Mouse (Mus musculus) stomach, postnatal 0 days (tissue): Measurements from ENCODE around the gene Gart. TPM values are rescaled to one million over a fixed set of nuclear protein-coding genes. Genes with fewer than 3 reads are reported as not detected.
A peak's percentile ranks its signal among the peaks of the same experiment; 100 is the strongest.

ENCODE experiments used
- ATAC-seq: fragments of 200-750 bp; cut with Nextera tagmentation; 2 replicates; pipeline ENCODE4 v1.8.0; 2017; ENCODE audit not compliant: low FRiP score, low TSS enrichment
- DNase-seq: peaks from one replicate; pipeline ENCODE4 v3.0.0-alpha.2; 2016; ENCODE audit warnings: low spot score
- H3K27ac ChIP-seq: fragments of 300-500 bp; sonication (generic); replicated peaks from 2 replicates; pipeline ENCODE4 v1.5.1; 2014; ENCODE audit warnings: mild to moderate bottlenecking, control low read depth
- H3K27me3 ChIP-seq: fragments of 300-500 bp; sonication (generic); 2 replicates; pipeline ENCODE4 v1.6.1; 2014; ENCODE audit warnings: low read length; ENCODE audit not compliant: control insufficient read depth, insufficient read depth
- H3K36me3 ChIP-seq: fragments of 300-500 bp; sonication (generic); 2 replicates; pipeline ENCODE4 v1.6.1; 2014; ENCODE audit warnings: low read length, mixed read lengths; ENCODE audit not compliant: control insufficient read depth, insufficient read depth
- H3K4me1 ChIP-seq: fragments of 300-500 bp; sonication (generic); replicated peaks from 2 replicates; pipeline ENCODE4 v1.6.1; 2014; ENCODE audit warnings: antibody characterized with exemption; ENCODE audit not compliant: control insufficient read depth, insufficient read depth
- H3K4me2 ChIP-seq: fragments of 300-500 bp; sonication (generic); replicated peaks from 2 replicates; pipeline ENCODE4 v1.6.1; 2014; ENCODE audit warnings: low read depth, mild to moderate bottlenecking, control low read depth, moderate library complexity
- H3K4me3 ChIP-seq: fragments of 300-500 bp; sonication (generic); 2 replicates; pipeline ENCODE4 v1.5.1; 2014; ENCODE audit warnings: low read depth, low read length, control low read depth
- H3K9ac ChIP-seq: fragments of 300-500 bp; sonication (generic); 2 replicates; pipeline ENCODE4 v1.6.1; 2014; ENCODE audit warnings: mild to moderate bottlenecking, low read length, control low read depth, mixed read lengths
- H3K9me3 ChIP-seq: fragments of 300-500 bp; sonication (generic); 2 replicates; pipeline ENCODE4 v1.6.1; 2016; ENCODE audit warnings: low read length; ENCODE audit not compliant: control insufficient read depth
- CTCF ChIP-seq: IDR thresholded peaks from 2 replicates; pipeline ENCODE4 v1.5.1; 2016; ENCODE audit warnings: antibody characterized with exemption, low read depth, mild to moderate bottlenecking, moderate library complexity
- EP300 ChIP-seq: optimal IDR thresholded peaks from 2 replicates; pipeline ENCODE3; 2016; ENCODE audit warnings: antibody characterized with exemption
- WGBS: fragments of 180-500 bp; shearing (Covaris S2); extraction: QIAGEN DNeasy Blood & Tissue Kit; methylation state at CpG from one replicate; pipeline ENCODE4 v1.1.7; 2014; 5-methylcytosine and 5-hydroxymethylcytosine counted together
- polyA plus RNA-seq: library from polyadenylated mRNA; unstranded; fragments of >200 nt; fragmentation: Nextera tagmentation; extraction: Ambion mirVana; gene quantifications from 2 replicates; pipeline ENCODE4 v1.2.1, GENCODE M21; 2015

Gart gene
- polyA plus RNA-seq, 1 experiment from 2014 or later, result 36.4 TPM

DNA sequence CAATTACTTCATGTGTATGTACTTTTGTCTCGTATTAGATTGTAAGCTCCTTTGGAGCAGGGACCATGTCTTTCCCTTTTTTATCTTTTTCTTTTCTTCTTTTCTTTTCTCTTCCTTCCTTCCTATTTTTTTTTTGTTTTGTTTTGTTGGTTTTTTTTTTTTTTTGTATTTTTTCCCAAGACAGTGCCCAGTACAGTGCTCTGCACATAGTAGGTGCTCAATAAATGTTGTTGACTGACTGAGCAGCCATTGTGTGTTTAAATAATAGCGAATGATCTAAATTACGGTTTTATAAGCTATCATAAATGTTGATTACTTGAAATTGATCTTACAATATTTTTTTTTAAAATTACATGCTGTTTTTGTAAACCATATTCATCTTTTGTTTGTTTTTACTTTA, 17.0 kb upstream of the Gart start:
- Histone ChIP-seq H3K4me1 (no peaks in the 10 kb centered on the region), H3K9me3 (no peaks in the 10 kb centered on the region), H3K4me3 (no peak overlapping the region), H3K4me2 (no peak overlapping the region), H3K27ac (no peak overlapping the region), H3K36me3 (peaks cover 25% of the 10 kb centered on the region), H3K9ac (no peak overlapping the region), H3K27me3 (no peaks in the 10 kb centered on the region)
- 94% methylated on average over 3 of the region's 3 CpGs for WGBS
- no peak for TF ChIP-seq EP300
- no peak for TF ChIP-seq CTCF
- no peak for ATAC-seq
- no peak for DNase-seq

- no peak for ATAC-seq
- Histone ChIP-seq H3K27me3 (no peaks in the 10 kb centered on the region), H3K4me3 (no peak overlapping the region), H3K27ac (no peak overlapping the region), H3K4me1 (no peaks in the 10 kb centered on the region), H3K4me2 (no peak overlapping the region), H3K9ac (no peak overlapping the region), H3K9me3 (no peaks in the 10 kb centered on the region), H3K36me3 (peaks cover 38% of the 10 kb centered on the region)
- 89% methylated on average over 16 of the region's 16 CpGs for WGBS
- DNase-seq, result no peak
- TF ChIP-seq CTCF (no peak), EP300 (no peak)
Measured at GRCm38 (mm10) chr16:91662336-91662735, 15.6 kb upstream of the Gart start.

DNA sequence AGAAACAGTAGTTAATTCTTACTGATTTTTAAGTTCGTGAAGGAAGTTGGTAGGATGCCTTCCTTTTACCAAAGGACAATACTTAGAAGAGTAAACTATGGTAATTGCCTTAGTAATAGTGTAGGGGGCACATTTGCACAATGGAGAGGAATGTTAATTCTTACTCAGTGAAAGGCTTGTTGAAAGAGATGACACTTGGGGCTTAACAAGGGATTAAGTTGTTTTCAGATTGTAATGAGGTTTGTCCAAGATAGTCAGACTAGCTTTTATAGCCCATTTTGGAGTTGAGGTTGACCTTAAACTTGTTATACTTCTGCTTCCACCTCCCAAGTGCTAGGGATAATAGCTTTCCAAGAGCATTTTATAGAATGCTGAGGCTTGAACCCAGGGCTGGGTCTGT, 14.6 kb upstream of the Gart start:
- Histone ChIP-seq H3K27me3 (no peaks in the 10 kb centered on the region), H3K27ac (no peak overlapping the region), H3K9me3 (no peaks in the 10 kb centered on the region), H3K4me1 (no peaks in the 10 kb centered on the region), H3K36me3 (peaks cover 44% of the 10 kb centered on the region), H3K4me3 (no peak overlapping the region), H3K9ac (no peak overlapping the region), H3K4me2 (no peak overlapping the region)
- no peak for TF ChIP-seq EP300
- TF ChIP-seq CTCF, result no peak
- no peak for DNase-seq
- ATAC-seq, result no peak
- WGBS, result 66% methylated on average over 1 of the region's 1 CpGs

DNA sequence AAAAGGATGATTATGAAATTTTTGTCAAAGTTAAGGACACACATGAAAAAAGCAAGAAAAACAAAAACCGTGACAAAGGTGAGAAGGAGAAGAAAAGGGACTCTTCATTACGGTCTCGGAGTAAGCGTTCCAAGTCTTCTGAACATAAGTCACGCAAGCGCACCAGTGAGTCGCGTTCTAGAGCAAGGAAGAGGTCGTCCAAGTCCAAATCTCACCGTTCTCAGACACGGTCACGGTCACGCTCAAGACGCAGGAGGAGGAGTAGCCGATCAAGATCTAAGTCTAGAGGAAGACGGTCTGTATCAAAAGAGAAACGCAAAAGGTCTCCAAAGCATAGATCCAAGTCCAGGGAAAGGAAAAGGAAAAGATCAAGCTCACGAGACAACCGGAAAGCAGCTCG, 13.0 kb upstream of the Gart start:
- Histone ChIP-seq H3K4me2 (no peak overlapping the region), H3K9me3 (no peaks in the 10 kb centered on the region), H3K27me3 (no peaks in the 10 kb centered on the region), H3K4me1 (no peaks in the 10 kb centered on the region), H3K4me3 (no peak overlapping the region), H3K27ac (no peak overlapping the region), H3K9ac (no peak overlapping the region), H3K36me3 (peaks cover 56% of the 10 kb centered on the region)
- 96% methylated on average over 20 of the region's 20 CpGs for WGBS
- DNase-seq, result no peak
- ATAC-seq, result no peak
- TF ChIP-seq CTCF (no peak), EP300 (no peak)

DNA sequence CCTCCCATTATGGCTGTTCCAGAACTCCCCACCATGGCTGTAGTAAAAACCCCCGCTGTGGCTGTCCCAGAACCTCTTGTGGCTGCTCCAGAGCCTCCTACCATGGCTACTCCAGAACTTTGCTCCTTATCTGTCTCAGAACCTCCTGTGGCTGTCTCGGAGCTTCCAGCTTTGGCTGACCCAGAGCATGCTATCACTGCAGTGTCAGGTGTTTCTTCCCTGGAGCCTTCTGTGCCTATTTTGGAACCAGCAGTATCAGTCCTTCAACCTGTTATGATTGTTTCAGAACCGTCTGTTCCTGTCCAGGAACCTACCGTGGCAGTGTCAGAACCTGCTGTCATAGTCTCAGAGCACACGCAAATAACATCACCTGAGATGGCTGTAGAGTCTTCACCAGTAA, 11.7 kb upstream of the Gart start:
- WGBS, result 95% methylated on average over 5 of the region's 5 CpGs

DNA sequence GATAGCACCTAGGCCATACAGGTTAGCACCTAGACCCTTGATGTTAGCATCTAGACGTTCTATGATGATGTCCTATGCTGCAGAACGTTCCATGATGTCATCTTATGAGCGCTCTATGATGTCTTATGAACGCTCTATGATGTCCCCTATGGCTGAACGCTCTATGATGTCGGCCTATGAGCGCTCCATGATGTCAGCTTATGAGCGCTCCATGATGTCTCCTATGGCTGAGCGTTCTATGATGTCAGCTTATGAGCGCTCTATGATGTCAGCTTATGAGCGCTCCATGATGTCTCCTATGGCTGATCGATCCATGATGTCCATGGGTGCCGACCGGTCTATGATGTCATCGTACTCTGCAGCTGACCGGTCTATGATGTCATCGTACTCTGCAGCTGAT, 10.5 kb upstream of the Gart start:
- H3K4me3 ChIP-seq, result no peak overlapping the region
- TF ChIP-seq EP300 (no peak), CTCF (no peak)
- H3K36me3 ChIP-seq, result peaks cover 63% of the 10 kb centered on the region
- no peaks in the 10 kb centered on the region for H3K4me1 ChIP-seq
- H3K9me3 ChIP-seq, result no peaks in the 10 kb centered on the region
- no peaks in the 10 kb centered on the region for H3K27me3 ChIP-seq
- H3K9ac ChIP-seq, result no peak overlapping the region
- ATAC-seq (peak; percentile 56), DNase-seq (no peak)
- H3K4me2 ChIP-seq, result no peak overlapping the region
- 98% methylated on average over 17 of the region's 17 CpGs for WGBS
- H3K27ac ChIP-seq, result no peak overlapping the region

More for the DNA sequence above, 11.7 kb upstream of the Gart start:
- H3K4me1 ChIP-seq, result no peaks in the 10 kb centered on the region
- TF ChIP-seq CTCF (no peak), EP300 (no peak)
- H3K9ac ChIP-seq, result no peak overlapping the region
- H3K4me2 ChIP-seq, result no peak overlapping the region
- H3K36me3 ChIP-seq, result peaks cover 61% of the 10 kb centered on the region
- DNase-seq (no peak), ATAC-seq (no peak)
- H3K27me3 ChIP-seq, result no peaks in the 10 kb centered on the region
- no peak overlapping the region for H3K4me3 ChIP-seq
- H3K9me3 ChIP-seq, result no peaks in the 10 kb centered on the region
- no peak overlapping the region for H3K27ac ChIP-seq
